Mouse (Mus musculus) ovary, adult 18-20 months (tissue): ENCODE measurements around the gene Col16a1.

Experiments
- DNase-seq: peaks from one replicate; pipeline ENCODE4 v3.0.0; 2022; ENCODE audit warnings: low spot score, mixed read lengths

Gene Col16a1

DNA sequence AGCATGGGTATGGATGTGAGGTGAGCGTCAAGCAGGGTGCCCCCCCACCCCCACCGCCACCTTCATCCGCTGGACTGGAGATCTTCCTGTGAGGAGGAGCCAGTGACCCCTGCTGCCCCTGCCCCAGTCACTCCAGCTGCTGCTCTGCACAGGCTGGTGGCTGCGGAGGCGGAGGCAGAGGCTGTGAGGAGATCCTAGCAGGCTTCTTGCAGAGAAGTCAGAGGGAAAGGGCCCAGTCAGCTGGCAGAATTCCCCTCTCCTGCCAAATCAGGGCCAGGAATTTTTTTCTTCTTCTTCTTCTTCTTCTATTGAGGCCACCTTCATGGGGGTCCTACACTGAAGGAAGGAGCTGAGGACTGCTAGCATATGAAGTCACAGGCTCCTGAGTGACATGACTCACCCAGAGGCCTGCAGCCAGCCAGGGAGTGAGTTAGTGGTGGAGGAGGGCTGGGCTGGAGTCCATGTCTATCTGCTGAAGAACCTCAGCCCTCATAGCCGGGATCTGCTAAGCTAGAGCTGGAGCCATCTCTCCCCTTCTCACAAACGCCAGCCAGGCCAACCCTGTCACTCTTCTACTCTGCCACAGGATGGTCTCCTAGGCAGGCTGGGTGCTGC, 36.8 kb downstream of the Col16a1 start:
- DNase-seq = peak; percentile 25

DNA sequence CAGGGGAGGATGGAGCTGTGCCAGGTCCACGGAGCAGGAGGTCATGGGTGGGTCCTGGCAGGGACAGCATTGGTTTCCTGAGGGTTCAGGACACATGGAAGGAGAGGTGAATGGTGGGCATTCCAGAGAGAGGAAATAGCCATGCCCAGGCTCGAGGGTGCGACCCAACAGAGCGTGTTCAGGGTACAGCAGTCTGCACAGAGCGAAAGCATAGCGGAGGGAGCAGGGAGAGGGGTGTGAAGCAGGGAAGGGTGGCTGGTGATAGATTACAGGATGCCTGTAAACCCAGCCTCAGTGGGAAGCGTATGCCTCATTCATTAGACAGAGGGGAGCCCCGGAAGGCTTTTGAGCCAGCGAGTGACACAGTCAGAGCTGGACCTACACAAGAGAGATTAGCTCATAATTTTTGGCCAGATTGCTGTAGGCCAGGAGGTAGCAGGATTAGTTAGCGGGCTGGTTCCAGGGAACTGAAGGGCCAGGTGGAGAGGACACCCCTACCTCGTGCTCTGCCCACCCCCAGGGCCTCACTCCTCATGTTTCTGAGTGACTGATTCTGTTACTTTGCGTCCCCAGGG, 37.7 kb downstream of the Col16a1 start:
- DNase-seq = no peak

DNA sequence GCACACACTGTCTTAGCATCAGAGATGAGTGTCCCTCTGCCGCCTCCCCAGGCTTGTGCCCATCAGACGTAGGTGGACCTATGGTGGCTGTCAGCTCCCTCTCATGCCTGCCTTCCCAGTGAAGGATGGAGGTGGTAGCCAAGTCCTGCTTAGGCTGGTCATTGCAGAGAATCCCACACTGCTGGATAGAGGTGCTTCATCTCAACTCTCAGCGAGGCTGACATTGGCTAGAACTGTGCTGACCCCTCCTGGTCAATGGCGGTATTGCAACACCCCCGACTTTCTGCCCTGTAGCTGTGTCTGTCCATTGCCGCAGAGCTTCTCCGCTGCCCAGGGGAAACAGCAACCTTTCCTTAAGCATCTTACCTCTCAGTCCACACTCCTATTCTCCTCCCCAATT, 39.7 kb downstream of the Col16a1 start:
- peak; percentile 67 for DNase-seq

DNA sequence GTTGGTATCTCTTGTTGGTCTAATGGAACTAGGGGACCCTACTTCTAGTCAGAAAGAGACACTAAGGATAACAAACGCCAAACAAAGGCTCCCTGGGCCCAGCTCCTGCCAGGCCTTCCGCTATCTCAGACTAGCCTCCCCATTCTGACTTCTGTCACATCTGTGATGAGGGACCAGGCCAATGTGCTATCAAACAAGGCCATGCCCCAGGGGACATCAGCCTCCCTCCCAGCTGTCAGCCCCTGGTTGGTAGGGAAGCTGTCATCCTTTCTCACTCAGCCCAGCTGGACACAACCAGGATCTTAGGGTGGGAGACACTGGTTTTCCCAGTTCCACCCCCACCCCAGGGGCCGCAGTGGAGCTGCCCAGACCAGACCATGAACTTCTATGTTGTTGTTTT, 47.5 kb downstream of the Col16a1 start:
- no peak for DNase-seq

DNA sequence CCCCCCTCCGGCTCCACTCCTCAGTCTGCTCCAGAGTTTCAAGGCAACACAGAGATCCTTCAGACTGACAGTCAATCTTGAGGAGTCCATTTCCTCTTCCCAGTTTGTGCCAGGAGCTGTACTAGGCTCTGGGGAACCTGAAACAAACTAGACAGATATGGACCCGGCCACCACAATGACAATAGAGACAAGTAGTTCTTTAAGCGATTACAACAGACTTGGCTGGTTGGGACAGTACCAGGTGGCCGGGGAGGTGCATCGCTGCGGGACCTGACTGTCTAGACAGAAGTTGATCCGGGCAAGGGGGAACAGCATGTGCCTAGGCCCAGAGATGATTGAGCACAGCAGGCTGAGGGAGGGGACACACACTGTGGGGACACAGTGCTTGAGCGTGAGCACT, 53.5 kb downstream of the Col16a1 start:
- DNase-seq = no peak

DNA sequence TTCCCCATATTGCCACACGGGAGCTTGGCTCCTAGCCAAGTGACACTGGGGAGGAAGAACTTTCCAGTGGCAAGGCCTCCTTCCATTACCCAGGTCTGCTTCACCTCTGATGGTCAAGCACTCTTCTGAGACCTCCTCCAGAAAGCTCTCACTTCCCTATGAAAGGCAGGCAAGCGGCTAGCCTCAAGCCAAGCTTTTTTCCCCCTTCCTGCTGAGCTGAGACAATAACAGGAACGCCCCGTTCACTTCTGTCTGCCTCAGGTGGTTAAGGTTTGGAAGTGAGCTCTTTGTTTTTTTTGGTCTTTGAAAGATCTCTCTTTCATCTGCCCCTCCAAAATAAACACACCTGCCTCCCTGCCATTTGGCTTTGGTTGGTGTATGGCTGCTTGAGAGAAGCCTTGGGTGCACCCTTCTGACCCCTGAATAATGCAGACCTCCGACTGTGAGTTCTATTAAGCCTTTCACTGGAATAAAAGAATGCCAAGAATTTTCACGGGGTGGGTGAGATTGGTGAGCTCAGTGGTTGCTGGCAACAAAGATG, 54.5 kb downstream of the Col16a1 start, which contains the start of gene Pef1:
Gene Pef1 (plus strand): TSS at position 448 of the 541 bp plus-strand sequence.
- no peak for DNase-seq

DNA sequence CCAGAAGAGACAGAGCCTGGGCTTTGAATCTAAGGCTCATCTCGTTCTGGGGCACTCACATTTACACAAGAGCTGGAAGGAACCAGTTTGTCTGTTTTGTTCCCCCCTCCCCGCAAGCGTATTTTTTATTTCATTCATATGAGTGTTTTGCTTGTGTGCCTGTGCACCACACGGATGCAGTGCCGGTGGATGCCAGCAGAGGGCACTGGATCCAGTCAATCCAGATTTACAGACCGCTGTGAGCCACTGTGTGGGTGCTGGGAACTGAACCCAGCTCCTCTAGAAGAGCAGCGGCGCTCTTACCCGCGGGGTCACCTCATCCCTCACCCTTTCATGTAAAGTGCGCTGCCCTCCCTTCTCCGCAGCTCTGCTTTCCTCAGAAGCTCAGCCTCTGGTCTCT, 56.0 kb downstream of the Col16a1 start:
- no peak for DNase-seq

DNA sequence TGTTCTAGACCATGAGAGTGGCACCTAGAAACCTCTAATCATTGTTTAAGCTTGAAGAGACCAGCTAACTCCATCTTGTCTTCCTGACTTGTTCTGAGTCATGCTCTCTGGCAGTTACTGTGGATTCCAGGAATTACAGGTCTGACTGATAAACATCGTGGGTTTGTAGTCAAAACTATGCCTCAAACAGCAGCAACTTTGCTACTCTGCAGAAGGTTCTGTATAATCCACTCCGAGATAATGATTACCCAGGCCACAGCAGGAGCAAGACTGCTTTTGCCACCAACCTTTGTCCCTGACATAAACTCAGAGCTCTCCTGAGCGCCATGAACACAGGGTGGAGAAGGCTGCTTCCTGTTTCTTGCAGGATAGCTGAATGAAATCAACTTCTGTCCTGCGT, 56.9 kb downstream of the Col16a1 start:
- DNase-seq = no peak

DNA sequence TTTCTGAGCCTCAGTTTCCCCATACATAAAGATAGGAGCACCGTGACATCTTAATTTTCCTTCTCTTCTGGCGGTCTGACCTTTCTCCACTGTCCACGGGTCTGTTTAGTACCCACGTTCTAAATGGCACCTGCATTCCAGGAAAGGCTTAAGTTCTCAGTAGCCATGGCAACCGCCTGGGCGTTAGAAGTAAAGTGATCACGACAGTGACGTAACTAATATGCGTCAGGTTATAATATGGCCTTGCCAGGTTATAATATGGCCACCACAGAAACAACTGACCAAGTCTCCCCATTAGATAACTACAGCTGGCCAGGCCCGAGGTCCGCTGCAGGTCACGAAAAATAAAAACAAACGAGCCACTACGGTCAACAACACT, 59.4 kb downstream of the Col16a1 start:
- no peak for DNase-seq

DNA sequence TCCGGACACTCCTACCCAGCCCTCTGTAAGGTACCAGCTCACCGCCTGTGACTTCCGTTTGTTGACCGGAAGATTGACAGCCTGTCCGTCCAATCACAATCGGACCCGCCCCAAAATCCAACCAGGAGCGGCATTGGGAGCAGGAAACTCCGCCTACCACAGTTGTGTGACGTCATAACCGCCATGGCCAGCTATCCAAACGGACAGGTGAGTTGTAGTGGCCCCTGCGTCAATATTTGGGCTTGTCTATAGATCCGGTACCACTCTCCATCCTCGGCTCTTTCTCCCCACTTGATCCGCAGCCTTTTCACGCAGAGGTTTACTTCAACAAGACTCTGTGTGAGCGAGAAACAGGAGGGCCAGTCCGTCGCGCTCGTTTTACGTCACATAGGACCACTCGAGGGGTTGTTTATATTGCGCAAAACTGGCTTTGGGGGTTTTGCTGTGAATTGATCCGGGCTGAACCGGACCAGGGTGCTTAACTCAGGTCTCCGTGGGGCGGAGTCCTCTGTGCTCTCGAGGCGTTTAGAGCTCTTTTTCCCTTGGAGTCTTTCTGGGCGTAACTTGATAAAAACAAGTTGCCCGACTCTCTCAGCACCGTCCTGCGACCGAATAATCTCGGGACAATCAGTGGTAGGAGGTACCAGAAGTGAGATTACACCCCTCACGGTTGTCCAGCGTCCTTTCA, 59.9 kb downstream of the Col16a1 start:
- peak; percentile 98 for DNase-seq

DNA sequence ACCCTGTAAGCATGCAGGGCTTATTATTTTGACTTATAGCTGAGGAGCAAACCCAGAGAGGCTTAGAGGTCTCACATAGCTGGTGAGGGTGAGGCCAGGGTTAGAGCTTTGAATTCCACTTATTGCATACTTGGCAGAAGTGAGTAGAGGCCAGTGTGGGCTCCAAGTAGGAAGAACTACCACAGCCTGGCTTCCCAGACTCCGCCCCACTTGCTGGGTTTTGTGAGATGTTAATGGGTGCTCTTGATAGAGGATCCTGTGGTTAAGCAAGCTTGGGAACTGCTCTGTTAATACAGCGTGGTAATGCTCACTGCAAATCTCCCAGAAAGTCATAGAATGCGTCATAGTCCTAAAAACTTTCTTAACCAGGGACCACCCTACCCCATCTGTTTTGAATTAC, 61.3 kb downstream of the Col16a1 start:
- no peak for DNase-seq

DNA sequence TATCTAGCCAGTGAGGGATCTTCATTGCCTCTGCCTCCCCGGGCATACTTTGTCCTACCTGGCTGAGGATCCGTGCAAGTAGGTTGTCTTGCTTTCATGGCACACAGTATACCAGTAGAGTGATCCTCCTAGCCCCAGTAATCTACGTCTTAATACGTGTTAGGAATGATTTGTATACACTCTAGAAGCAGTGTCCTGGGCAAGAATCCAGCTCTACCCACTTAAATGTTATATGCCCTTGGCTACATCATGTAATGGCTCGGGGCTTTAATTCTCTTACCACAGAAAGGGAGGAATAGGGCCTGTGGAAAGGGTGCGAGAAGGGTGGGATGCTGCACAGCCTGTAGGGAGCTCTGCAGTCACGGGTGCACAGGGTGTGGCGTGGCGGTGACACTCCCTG, 62.0 kb downstream of the Col16a1 start:
- no peak for DNase-seq

DNA sequence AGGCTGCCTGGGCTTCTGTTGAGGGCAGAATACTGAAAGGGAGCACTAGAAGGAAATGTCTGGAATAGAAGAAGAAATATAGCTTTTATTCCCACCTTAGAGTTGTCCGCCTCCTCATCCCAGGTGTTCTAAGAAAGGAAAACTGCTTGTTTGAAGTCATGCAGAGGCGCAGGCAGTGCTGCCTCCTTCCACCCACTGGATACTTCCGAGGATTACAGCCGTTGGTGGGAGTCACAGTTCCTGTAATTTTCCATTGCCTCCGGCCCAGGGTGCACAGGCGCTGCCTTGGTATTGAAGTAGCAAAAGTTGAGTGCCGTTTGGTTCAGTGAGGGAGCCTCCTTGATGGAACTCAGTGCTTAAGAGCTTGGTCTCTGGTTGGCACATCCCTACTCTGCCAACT, 62.5 kb downstream of the Col16a1 start:
- DNase-seq = no peak

DNA sequence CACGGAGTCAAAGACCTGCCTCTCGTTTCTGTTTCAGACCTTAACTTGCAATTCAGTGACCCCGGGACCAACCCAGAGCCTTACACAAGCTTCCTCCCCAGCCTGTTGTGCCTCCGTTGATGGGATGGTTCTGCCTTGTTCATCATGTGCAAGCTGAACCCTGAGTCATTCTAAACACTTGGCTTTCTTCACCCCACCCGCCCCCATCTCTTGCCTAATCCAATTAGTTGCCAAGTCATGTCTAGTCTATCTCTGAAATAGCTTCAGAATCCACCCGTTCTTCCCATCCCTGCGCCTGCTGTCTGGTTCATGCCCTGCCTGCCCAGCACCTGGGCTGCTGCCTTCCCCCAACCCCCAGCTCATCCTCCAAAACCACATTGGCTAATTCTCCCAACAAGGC, 64.7 kb downstream of the Col16a1 start:
- peak; percentile 45 for DNase-seq

DNA sequence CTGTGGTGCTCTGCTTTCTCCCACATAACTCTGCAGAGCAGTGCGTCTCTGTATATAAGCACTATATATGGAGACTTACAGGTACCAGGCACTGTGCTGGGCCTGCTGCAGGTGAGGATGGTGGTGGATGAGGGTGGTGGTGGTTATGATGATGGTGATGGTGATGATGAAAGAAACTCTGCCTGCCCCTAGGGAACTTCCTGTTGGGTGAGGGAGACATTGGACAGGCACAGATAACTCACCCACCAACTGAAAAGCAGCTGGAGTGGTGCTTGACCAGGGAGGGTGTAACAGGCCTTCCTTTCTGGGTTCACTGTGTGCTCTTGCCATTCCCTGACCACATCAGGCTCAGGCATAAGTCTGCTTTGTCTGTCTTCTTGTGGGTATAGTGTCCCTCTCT, 65.1 kb downstream of the Col16a1 start:
- DNase-seq = no peak

DNA sequence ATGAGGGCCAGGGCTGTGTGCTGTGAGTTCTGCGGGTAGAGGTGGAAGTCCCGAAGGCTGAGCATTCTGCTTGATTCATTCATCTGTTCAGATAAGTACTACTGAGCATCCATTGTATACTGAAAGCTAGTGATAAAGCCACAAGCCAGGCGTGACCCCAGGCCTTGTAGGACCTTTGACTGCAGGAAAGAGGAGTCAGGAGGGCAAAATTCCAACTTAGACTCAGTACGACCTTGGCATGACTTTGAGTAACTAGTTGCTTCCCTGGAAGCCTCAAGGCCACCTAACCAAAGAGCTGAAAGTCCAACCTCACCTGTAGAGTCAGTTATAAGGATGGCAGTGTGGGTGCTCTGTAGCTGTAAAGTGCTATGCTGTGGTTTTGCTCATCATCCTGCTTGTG, 73.1 kb downstream of the Col16a1 start:
- no peak for DNase-seq

DNA sequence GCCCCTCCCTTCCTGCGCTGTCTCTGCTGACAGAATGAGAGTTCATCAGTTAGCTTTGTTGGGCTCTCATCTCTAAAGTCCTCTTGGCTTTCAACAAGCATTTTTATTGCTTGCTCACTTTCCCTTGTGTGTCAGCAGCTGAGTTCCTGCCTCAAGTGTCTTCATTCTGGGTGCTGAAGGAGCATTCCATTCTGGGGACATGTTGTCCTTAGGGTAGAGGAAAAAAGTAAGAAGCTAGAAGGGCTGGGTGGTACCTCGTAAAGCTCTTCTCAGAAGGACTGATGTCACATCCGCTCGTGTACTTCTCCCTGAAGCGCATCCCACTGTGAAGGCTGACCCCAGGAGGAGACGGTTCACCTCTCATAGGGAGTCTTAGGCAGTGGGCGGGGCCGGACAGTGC, 73.9 kb downstream of the Col16a1 start:
- DNase-seq = no peak

DNA sequence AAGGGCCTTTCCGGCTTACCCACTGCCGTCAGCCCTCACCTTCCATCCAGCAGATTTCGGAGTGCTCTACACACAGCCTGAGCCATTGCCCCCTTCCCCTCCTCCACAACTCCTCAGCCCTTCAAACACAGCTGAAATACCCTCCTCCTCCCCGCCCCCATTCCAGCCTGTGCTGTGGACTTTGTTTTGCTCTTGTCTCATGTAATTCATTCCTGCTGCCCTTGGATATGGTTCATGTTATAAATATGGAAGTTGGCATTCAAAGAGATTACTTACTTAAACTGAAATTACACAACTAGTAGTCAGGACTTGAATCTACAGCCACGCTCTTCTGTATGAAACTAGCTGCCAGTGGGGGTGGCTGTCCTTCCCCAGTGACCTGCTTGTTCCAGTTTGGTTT, 75.4 kb downstream of the Col16a1 start:
- DNase-seq = no peak

DNA sequence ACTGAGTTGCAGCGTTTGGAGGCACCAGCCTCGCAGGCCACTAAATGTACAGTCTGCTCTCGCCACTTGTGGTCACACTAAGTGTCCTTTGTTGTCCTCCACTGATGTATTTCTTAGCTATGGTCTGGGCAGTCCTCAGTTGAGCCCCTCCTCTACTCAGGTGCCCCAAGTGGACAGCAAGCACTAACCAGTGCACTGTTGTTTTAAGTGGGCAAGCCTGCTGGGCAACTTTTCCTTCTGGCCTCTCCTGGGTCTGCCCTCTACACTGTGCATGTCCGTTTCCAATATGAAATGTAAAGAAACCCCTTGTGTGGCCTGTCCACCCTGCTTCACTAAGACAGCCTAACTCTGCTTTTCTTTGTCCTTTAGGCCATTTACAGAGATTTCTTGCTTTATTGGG, 76.5 kb downstream of the Col16a1 start:
- no peak for DNase-seq

DNA sequence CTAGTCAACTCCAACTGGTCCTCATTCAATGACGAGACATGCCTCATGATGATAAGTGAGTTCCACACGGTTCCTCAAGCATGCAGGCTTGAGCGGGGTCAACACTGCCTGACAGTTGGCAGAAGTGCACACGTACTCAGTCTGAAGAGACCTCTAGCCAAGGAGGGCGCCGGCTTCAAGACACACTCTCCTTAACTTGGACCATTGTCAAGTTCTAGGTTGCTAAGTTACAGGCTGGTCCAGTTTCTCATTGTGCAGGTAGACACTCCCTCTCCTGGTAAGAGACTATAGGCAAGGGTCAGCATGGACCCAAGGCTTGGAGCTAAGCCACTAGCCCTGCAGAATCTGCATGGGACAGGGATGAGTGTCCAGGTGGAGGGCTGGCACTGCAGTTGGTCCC, 77.5 kb downstream of the Col16a1 start:
- DNase-seq = no peak

DNA sequence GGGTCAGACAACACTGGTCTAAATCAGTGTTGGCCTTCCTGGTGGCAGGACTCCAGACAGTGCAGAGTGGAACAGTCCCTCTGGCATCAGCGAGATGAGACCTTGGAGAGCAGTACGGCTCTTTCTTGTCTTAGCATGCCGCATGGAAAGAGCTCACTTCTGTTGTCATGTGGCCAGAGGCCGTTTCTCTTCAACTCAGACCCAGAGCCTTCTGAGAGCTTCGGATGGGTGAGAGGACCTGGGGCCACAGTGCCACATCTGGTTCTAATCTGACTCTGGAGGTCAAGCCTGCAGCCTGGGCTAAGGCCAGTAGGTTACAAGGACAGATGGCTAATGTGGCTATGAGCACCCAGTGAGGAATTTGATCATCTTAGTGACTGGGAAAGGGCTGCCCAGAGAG, 78.3 kb downstream of the Col16a1 start:
- DNase-seq = no peak

DNA sequence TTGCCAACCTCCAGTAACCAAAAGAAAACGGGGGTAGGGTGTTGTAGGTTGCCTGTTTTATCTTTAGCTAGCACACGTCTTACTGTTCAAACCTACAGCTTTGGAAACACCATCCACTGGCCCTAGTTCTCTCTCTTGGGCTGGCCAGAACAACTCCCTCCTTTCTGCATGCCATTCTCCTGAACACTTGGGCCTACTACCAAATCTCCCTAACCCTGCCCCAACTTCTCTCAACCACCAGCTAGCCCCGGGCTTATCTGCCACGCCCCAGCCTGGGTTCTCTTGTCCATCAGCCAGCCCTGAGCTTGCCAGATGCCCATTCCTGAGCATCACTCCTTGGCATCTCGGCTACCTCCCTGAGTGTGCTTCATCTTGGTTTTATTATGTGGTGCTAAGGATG, 81.3 kb downstream of the Col16a1 start:
- DNase-seq = no peak

DNA sequence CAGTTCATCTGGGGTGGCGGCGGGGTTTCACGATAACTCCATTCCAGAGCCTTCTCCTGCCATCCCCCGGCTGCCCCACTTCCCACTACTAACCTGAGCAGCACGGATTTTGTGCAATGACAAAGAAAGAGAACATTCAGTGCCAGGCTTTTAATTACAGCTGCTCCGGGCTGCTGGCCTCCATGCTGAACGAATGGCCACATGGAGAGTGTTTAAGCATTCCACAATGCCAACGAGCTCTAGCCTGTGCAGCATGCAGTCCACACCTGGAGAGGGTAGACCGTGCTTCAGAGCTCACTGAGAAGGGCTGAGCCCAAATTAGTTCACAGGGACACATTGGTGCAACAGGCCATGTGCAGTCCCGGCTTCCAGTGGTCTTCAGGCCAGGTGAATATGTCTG, 82.4 kb downstream of the Col16a1 start:
- no peak for DNase-seq
